Mouse (Mus musculus) urinary bladder, adult 2 months (tissue): ENCODE measurements around the gene Slpi. TPM values are rescaled to one million over a fixed set of nuclear protein-coding genes. Genes with fewer than 3 reads are reported as not detected.

ENCODE experiments used
- DNase-seq: peaks from one replicate; pipeline ENCODE4 v3.0.0; 2022; ENCODE audit warnings: low spot score
- polyA plus RNA-seq: library from polyadenylated mRNA; depleted of rRNA; stranded (reverse); fragments of >200 nt; gene quantifications from 2 replicates; pipeline ENCODE4 v1.2.3, GENCODE M21; 2012

The Slpi gene
- polyA plus RNA-seq, 1 experiment = 42.1 TPM

GRCm38 (mm10) chr2:164421306-164421705, 32.4 kb upstream of the Slpi start:
- DNase-seq = no peak

- DNase-seq = no peak
Measured at GRCm38 (mm10) chr2:164419489-164419888, 30.6 kb upstream of the Slpi start.

- no peak for DNase-seq
Measured at GRCm38 (mm10) chr2:164418308-164418875, 29.5 kb upstream of the Slpi start.

DNA sequence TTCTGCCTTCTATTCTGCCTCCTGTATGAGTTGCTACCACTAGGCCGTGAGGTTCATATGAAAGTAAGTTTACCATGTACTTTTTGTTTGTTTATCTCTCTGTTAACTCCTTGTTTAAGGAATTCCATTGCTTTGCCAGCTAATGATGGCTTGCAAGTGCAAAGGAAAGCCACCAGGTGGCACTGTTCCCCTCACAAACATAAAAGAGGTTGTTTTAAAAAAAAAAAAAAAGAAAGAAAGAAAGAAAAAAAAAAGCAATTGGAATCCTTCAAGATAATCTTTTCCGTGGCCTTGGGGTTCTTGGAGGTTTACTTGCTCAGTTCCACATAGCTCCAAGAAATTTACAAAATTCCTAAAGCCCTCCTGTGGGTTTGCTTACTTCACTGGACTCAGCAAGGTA, 28.3 kb upstream of the Slpi start:
- DNase-seq = no peak

DNA sequence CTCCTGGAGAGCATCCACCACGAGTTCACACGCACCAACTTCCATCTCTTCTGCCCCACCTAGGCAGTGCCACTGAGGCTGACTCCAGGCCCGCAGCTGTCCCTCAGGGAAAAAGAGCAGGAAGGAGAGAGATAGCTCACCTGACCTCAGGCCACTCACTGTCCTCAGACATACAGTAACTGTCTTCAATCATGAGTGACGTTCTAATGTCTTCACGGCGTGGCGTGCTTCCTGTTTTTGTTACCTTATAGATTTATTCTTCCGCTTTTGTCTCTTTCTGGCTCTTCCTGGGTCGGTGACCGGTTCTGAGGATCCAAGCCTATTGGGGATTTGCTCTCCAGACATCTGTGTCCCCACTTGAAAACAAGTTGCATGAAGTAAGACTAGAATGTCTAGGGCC, 25.7 kb upstream of the Slpi start:
- no peak for DNase-seq

GRCm38 (mm10) chr2:164414167-164414566, 25.3 kb upstream of the Slpi start:
- no peak for DNase-seq

GRCm38 (mm10) chr2:164407708-164408107, 18.8 kb upstream of the Slpi start:
- DNase-seq = no peak

GRCm38 (mm10) chr2:164405519-164405918, 16.6 kb upstream of the Slpi start:
- DNase-seq = no peak

- DNase-seq = no peak
Measured at GRCm38 (mm10) chr2:164405060-164405459, 16.2 kb upstream of the Slpi start, which contains the start of gene Matn4. Gene Matn4 (minus strand): TSS chr2:164405160.

DNA sequence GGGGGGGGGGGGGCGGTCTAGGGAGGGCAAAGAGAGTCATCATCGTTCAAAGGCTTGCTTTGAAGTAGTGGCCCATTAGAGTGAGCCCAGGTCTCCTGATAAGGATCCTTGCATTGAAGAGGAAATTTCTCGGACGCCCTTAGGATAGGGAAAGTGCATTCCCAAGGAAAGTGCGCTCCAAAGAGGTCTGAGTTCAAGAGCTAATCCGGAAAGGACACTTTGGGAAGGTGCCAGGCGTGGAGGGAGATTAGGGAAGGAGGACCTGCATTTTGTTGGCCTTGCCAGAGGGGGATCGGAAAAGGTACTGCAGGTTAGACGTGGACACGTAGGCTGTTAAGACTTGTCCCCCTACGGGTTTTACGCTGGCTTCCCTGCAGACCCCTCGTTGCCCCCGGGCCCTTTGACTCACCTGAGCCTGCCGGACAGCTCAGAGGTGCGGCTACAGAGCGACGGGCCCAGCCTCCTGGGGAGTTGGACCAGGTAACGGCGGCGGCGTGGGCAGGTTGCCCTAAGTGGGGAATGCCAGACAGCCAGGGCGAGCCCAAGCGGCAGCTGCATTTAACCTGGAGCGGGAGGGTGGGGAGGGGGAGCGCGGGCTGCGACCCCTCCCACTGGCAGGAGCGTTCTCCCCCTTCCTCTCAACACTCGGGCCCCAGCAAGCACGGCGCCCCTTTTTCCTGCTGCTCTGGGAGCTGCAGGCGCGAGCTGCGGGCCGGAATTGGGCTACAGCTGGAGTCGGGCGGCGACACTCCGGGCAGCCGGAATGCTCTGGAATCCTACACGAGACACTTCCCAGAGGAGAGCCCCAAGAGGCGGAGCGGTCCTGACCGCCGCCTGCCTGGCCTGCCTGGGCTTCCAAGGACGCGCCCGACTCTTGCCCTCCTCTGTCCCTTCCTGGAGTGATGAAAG, 15.4 kb upstream of the Slpi start:
- no peak for DNase-seq

- DNase-seq = no peak
Measured at GRCm38 (mm10) chr2:164403396-164404081, 14.6 kb upstream of the Slpi start.

- peak; percentile 67 for DNase-seq
Measured at GRCm38 (mm10) chr2:164402906-164403305, 14.0 kb upstream of the Slpi start, which contains the start of gene Rbpjl. Gene Rbpjl (plus strand): TSS chr2:164403141.

GRCm38 (mm10) chr2:164396911-164397310, 8.0 kb upstream of the Slpi start:
- DNase-seq = no peak

GRCm38 (mm10) chr2:164396076-164396475, 7.2 kb upstream of the Slpi start:
- no peak for DNase-seq

- no peak for DNase-seq
Measured at GRCm38 (mm10) chr2:164393126-164393525, 4.2 kb upstream of the Slpi start.

GRCm38 (mm10) chr2:164389499-164389898, 604 bp upstream of the Slpi start:
- peak; percentile 73 for DNase-seq

DNA sequence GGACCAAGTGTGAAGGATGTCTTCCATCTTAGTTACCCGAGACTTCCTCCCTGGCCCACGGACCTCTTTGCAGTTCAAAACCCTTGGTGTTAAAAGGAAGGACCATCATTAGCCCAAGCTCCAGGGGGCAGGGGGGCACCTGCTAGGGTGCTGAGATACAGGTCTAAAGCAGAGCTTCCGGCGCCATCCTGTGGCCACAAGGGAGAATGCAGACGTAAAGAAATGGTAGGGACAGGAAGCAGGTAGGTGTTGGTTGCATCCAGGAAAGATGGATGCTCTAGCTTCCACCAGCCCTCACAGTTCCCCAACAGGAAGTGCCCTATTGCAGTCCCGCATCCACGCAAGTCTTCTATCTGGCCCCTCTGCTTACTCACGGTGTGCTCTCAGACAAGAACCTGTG, 1.9 kb downstream of the Slpi start:
- DNase-seq = no peak

DNA sequence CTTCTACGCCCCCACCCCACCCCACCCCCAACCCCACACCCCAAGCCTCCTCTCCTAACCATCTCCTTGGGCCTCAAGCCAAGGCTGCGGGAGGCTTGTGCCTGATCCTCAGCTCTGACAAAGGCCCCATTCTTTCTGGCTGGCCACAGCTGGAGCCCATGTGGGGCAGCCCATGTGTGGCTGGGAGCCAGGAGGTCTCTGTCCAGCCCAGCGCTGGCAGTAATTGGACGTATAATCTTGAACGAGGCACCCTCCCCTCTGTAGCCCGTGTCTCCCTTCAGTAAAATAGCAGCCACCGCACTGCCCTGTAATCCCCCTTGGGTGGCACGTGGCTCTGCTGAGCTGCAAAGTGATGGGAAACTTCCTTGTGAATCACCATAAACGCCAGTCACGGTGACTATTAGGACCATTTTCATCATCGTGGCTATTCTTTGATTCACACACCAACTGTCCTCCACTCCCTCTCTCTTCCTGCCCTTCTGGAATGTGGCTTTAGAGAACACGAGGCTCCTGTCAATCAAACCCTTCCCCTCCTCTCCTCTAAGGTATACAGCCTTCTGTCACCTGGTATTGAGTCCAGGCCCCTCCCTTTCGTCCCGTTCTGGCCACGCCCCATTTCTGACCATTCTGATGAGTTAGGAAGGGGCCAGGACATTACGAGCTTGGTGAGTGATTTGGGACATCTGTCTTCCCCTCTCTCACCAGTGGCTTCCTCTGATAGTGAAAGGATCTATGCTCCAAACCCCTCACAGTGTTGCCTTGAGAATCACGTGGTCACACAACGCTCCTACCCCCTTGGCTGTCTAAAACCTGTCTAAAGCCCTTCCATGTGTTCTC, 2.8 kb downstream of the Slpi start:
- DNase-seq = no peak

GRCm38 (mm10) chr2:164383656-164384399, 5.1 kb downstream of the Slpi start:
- no peak for DNase-seq

DNA sequence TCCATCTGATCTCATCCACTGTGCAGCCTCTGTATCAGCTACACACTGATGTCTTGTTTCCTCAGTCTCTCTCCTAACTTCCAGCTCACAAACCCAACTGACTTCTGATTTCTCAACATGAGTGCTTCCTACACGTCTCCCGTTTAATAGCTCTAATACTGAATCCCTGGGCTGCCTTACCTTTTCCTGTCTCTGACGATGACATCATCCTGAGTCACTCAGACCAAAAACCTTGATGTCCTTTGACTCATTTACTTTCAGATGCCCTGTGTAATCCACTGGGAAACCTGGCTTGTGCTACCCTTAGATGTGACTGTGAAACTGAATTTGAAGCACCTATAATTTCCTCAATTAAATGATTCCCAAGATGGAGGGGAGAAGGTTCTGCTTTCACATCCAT, 5.9 kb downstream of the Slpi start:
- no peak for DNase-seq

DNA sequence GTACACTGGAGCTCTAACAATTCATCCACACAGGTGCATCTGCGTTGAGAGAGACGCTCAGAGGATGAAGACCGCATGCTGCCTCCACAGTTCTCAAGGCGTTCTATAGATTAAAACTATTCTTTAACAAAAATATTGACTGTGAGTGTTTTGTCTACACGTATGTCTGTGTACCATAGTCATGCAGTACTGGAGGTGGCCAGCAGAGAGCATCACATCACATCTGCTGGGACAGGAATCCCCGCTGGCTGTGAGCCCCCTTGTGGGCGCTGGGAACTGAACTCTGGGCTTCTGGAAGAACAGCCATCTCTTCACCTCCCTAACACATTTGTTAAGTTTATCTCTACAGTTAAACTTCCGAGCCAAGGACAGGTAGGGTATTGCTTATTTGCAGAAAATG, 7.2 kb downstream of the Slpi start:
- DNase-seq = no peak
